Mouse (Mus musculus): ENCODE data around the gene Gm17622. TPM values are rescaled to one million over a fixed set of nuclear protein-coding genes. Genes with fewer than 3 reads are reported as not detected.

Gm17622 gene
- polyA plus RNA-seq, 1 experiment: not detected

DNA sequence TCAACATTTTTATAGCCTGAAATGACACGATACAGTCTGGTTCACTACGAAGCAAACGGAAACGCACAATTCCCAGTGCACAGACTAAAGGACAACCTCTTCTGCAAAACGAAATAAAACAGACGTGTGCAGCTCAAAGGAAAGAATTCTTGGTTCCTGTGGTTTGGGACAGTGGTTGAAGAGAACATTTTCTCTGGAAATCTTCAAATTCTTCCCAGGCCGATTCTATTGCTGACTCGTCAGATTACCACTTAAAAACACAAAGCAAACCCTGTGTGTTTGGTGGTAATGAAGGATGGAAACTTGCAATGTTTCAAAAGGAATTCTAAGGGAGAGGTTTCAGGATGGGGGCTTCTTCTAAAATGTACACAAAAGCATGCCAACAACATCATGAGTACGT, 39.5 kb downstream of the Gm17622 start:
- H3K27me3 ChIP-seq (ENCODE audit: control insufficient read depth, insufficient read depth, insufficient read length): no peaks in the 10 kb centered on the region
- peaks cover 23% of the 10 kb centered on the region for H3K36me3 ChIP-seq (ENCODE audit: control insufficient read depth, insufficient read depth)
- H3ac ChIP-seq (ENCODE audit: control insufficient read depth, insufficient read length, low read depth): no peak overlapping the region
- peaks cover 92% of the 10 kb centered on the region for H3K79me2 ChIP-seq (ENCODE audit: control insufficient read depth, insufficient read depth)
- H3K79me3 ChIP-seq (ENCODE audit: low read depth): peaks cover 77% of the 10 kb centered on the region
- no peak overlapping the region for H3K4me3 ChIP-seq (ENCODE audit: insufficient read depth, poor library complexity, severe bottlenecking)
- no peak for TF ChIP-seq FOSL1 (IDR thresholded peaks at IDR 0.05; ENCODE audit: insufficient read depth, low read length, poor library complexity, severe bottlenecking)
- no peak for TF ChIP-seq CTCF (IDR thresholded peaks at IDR 0.05; ENCODE audit: control insufficient read depth, insufficient read depth, insufficient read length)
- no peak for TF ChIP-seq MAX (IDR thresholded peaks at IDR 0.05)

DNA sequence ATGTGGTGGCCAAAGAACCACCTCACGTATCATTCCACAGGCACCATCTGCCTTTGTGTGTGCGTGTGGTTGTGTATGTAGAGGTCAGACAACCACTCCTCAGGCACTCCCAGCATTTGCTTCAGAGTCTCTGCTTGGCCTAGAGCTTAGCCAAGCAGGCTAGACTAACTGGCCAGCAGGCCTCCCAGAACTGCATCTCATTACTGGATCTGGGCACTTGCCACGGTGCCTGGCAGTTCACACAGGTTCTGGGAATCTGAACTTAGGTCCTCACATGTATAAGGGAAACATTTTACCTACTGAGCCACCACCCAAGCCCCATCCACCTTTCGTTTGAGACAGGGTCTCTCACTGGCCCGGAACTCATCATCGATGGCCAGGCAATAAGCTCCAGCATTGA, 41.6 kb downstream of the Gm17622 start:
- TF ChIP-seq USF1 (IDR thresholded peaks at IDR 0.05; ENCODE audit: low read depth) (no peak), CTCF (IDR thresholded peaks at IDR 0.05; ENCODE audit: control insufficient read depth, insufficient read depth, insufficient read length) (no peak), CEBPB (IDR thresholded peaks at IDR 0.05; ENCODE audit: low read depth) (no peak), MYOD1 (IDR thresholded peaks at IDR 0.05; ENCODE audit: control insufficient read depth, insufficient read length, low read depth) (no peak), FOSL1 (IDR thresholded peaks at IDR 0.05; ENCODE audit: insufficient read depth, low read length, poor library complexity, severe bottlenecking) (no peak), MAX (IDR thresholded peaks at IDR 0.05) (no peak), MYOG (IDR thresholded peaks at IDR 0.05; ENCODE audit: control insufficient read depth, extremely low read depth, insufficient read length) (no peak)
- Histone ChIP-seq H3K4me3 (ENCODE audit: insufficient read depth, poor library complexity, severe bottlenecking) (no peak overlapping the region), H3K79me2 (ENCODE audit: control insufficient read depth, insufficient read depth) (peaks cover 97% of the 10 kb centered on the region), H3ac (ENCODE audit: control insufficient read depth, insufficient read length, low read depth) (no peak overlapping the region), H3K36me3 (ENCODE audit: control insufficient read depth, insufficient read depth) (peaks cover 19% of the 10 kb centered on the region), H3K27me3 (ENCODE audit: control insufficient read depth, insufficient read depth, insufficient read length) (no peaks in the 10 kb centered on the region), H3K79me3 (ENCODE audit: low read depth) (peaks cover 85% of the 10 kb centered on the region)

DNA sequence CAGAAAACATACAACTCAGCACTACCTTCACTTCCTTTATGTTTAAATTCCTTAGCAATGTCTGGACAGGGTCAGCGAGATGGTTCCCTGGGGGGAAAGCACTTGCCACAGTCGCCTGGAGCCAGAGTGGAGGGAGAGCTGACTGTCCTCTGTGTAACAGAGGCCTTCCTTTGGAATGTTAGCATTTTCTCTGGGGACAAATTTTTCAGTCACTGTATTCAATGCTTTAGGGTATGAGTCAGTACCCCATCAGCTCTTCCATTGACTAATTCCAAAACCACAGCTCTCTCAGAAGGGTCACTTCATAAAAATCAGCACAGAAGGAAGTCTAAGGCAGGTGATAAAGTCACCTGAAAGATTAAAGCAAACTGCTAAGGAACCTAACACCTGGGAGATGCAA, 43.2 kb downstream of the Gm17622 start:
- peaks cover 97% of the 10 kb centered on the region for H3K79me2 ChIP-seq (ENCODE audit: control insufficient read depth, insufficient read depth)
- no peak overlapping the region for H3ac ChIP-seq (ENCODE audit: control insufficient read depth, insufficient read length, low read depth)

DNA sequence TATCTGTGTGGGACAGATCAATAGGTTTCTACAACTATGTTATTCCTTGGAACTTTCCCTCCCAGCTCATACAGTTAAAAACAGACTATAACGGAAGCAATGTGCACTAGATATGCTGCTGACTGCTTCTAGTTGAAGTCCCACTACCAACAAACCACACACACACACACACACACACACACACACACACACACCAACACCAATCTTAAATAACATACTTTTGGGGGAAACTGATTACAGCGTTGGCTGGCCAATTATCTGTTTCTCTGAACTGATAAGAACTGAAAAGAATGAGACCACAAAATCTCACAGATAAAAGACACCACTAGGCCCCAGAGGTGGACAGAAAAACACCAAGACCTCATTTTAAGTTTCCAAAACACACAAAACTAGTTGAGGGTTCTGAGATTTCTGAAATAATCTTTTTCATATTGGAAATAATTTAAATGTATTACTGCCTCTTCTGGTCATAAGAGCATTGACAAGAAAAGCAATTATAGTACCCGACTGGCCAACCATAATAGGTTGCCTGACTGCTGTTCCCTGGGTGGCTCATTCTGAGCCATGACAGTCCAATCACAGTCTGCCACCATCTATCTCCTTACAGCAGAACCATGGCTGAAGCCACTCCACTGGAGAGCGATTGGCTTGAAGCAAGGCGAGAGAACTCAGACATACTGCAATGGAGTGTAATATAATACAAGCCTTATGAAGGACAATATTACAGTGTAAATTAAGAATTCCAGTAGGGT, 46.5 kb downstream of the Gm17622 start:
- H3K27me3 ChIP-seq (ENCODE audit: control insufficient read depth, insufficient read depth, insufficient read length): no peaks in the 10 kb centered on the region
- no peak for TF ChIP-seq CTCF (IDR thresholded peaks at IDR 0.05; ENCODE audit: control insufficient read depth, insufficient read depth, insufficient read length)
- TF ChIP-seq USF1 (IDR thresholded peaks at IDR 0.05; ENCODE audit: low read depth): no peak
- no peak for TF ChIP-seq MYOG (IDR thresholded peaks at IDR 0.05; ENCODE audit: control insufficient read depth, extremely low read depth, insufficient read length)
- no peak for TF ChIP-seq MYOD1 (IDR thresholded peaks at IDR 0.05; ENCODE audit: control insufficient read depth, insufficient read length, low read depth)
- peaks cover 97% of the 10 kb centered on the region for H3K79me2 ChIP-seq (ENCODE audit: control insufficient read depth, insufficient read depth)
- no peak overlapping the region for H3ac ChIP-seq (ENCODE audit: control insufficient read depth, insufficient read length, low read depth)
- no peak overlapping the region for H3K4me3 ChIP-seq (ENCODE audit: insufficient read depth, poor library complexity, severe bottlenecking)
- H3K79me3 ChIP-seq (ENCODE audit: low read depth): peaks cover 80% of the 10 kb centered on the region
- H3K36me3 ChIP-seq (ENCODE audit: control insufficient read depth, insufficient read depth): no peaks in the 10 kb centered on the region

More for the DNA sequence above, 43.2 kb downstream of the Gm17622 start:
- Histone ChIP-seq H3K4me3 (ENCODE audit: insufficient read depth, poor library complexity, severe bottlenecking) (no peak overlapping the region), H3K36me3 (ENCODE audit: control insufficient read depth, insufficient read depth) (peaks cover 15% of the 10 kb centered on the region), H3K79me3 (ENCODE audit: low read depth) (peaks cover 87% of the 10 kb centered on the region), H3K27me3 (ENCODE audit: control insufficient read depth, insufficient read depth, insufficient read length) (no peaks in the 10 kb centered on the region)
- peak; percentile 95 for TF ChIP-seq FOSL1 (IDR thresholded peaks at IDR 0.05; ENCODE audit: insufficient read depth, low read length, poor library complexity, severe bottlenecking)
- no peak for TF ChIP-seq MYOD1 (IDR thresholded peaks at IDR 0.05; ENCODE audit: control insufficient read depth, insufficient read length, low read depth)
- TF ChIP-seq CEBPB (IDR thresholded peaks at IDR 0.05; ENCODE audit: low read depth): peak; percentile 42
- no peak for TF ChIP-seq CTCF (IDR thresholded peaks at IDR 0.05; ENCODE audit: control insufficient read depth, insufficient read depth, insufficient read length)
- peak; percentile 52 for TF ChIP-seq MAX (IDR thresholded peaks at IDR 0.05)
- no peak for TF ChIP-seq MYOG (IDR thresholded peaks at IDR 0.05; ENCODE audit: control insufficient read depth, extremely low read depth, insufficient read length)
- no peak for TF ChIP-seq USF1 (IDR thresholded peaks at IDR 0.05; ENCODE audit: low read depth)

DNA sequence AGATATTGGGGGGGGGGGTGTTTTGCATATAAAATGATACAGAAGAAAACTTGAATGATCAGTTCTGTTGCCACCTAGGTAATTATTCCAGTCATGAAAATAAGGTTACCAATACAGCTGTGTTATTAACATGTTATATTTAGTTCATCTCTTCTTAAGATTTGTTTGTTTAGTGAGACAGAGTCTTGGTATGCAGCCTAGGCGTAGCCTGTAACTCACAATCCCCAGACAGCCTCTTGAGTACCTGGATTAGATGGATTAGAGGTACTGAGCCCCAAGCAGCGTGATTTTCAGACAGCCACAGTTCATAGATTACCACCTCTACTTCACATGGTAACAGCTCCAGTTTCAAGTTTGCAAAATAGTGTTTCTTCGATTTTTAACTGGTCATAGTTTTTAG, 47.6 kb downstream of the Gm17622 start:
- H3K79me3 ChIP-seq (ENCODE audit: low read depth): peaks cover 71% of the 10 kb centered on the region
- no peaks in the 10 kb centered on the region for H3K36me3 ChIP-seq (ENCODE audit: control insufficient read depth, insufficient read depth)
- peaks cover 97% of the 10 kb centered on the region for H3K79me2 ChIP-seq (ENCODE audit: control insufficient read depth, insufficient read depth)
- no peaks in the 10 kb centered on the region for H3K27me3 ChIP-seq (ENCODE audit: control insufficient read depth, insufficient read depth, insufficient read length)
- peak; percentile 9 for TF ChIP-seq FOSL1 (IDR thresholded peaks at IDR 0.05; ENCODE audit: insufficient read depth, low read length, poor library complexity, severe bottlenecking)
- TF ChIP-seq MYOD1 (IDR thresholded peaks at IDR 0.05; ENCODE audit: control insufficient read depth, insufficient read length, low read depth): no peak
- TF ChIP-seq USF1 (IDR thresholded peaks at IDR 0.05; ENCODE audit: low read depth): no peak
- no peak overlapping the region for H3ac ChIP-seq (ENCODE audit: control insufficient read depth, insufficient read length, low read depth)
- no peak overlapping the region for H3K4me3 ChIP-seq (ENCODE audit: insufficient read depth, poor library complexity, severe bottlenecking)

Other genes with a start within 250 kb of the Gm17622 start
- 7.3 TPM for gene Poc5, start 102.4 kb upstream of the Gm17622 start, polyA plus RNA-seq (2012; fragmentation: generic; extraction: Trizol)
- gene Ankdd1b, start 19.5 kb upstream of the Gm17622 start, polyA plus RNA-seq (2012; fragmentation: generic; extraction: Trizol): not detected
- gene Polk, start 51.8 kb downstream of the Gm17622 start, polyA plus RNA-seq (2012; fragmentation: generic; extraction: Trizol): 3.5 TPM
- 13.9 TPM for gene Col4a3bp, start 51.9 kb downstream of the Gm17622 start, polyA plus RNA-seq (2012; fragmentation: generic; extraction: Trizol)
- 58.7 TPM for gene Hmgcr, start 180.2 kb downstream of the Gm17622 start, polyA plus RNA-seq (2012; fragmentation: generic; extraction: Trizol)

Data from C2C12 (cell line).